Mouse (Mus musculus): ENCODE measurements around the gene Lamp5. TPM values are rescaled to one million over a fixed set of nuclear protein-coding genes. Genes with fewer than 3 reads are reported as not detected.

The Lamp5 gene
- total and polyA plus RNA-seq, 3 experiments, result 0.16 TPM; not detected in 2

DNA sequence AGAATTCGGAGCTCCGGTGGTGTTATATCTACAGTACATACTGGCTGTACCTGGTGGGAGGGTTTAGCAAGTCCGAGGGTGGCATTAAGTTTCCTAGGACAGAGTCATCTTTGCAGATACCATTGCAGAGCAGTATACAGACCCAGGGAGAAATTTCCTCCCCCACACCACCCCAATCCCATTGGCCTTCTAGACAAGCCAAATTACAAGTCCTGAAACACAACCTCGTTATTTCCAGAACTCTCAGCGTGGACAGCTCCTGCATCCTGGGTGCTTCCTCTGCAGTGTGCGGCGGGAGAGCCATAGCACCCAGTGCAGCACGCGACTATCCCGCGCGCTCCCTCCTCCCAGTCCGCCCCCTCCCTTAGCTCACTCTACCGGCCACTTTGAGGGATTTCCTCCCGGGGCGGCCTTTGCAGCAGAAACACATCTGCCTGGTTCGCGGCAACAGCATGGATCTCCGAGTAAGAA is 5.9 kb downstream of the Lamp5 start:
- no peak overlapping the region; the same call in 1 of the 2 replicates for H3K4me3 ChIP-seq (ENCODE audit: low read depth, low read length)
- H3K36me3 ChIP-seq (replicated peaks), result no peaks in the 10 kb centered on the region
- DNase-seq (ENCODE audit: low spot score) (no peak), ATAC-seq (ENCODE audit: extremely low read depth, insufficient number of reproducible peaks, low FRiP score, poor library complexity, severe bottlenecking) (no peak)
- H3K27me3 ChIP-seq (ENCODE audit: insufficient read depth, low read length), result no peaks in the 10 kb centered on the region
- H3K9me3 ChIP-seq (replicated peaks), result peaks cover 28% of the 10 kb centered on the region
- TF ChIP-seq TAL1 (conservative IDR thresholded peaks at IDR 0.05; ENCODE audit: low read depth, low read length) (no peak), GATA2 (IDR thresholded peaks at IDR 0.05; ENCODE audit: borderline replicate concordance, low read depth, low read length) (no peak), CTCF (IDR thresholded peaks at IDR 0.05; ENCODE audit: low read depth, low read length) (no peak), GATA1 (IDR thresholded peaks at IDR 0.05; ENCODE audit: borderline replicate concordance, low read length) (no peak), POLR2AphosphoS5 (IDR thresholded peaks at IDR 0.05; ENCODE audit: insufficient replicate concordance, low read depth, low read length) (no peak)
- H3K4me1 ChIP-seq (ENCODE audit: insufficient read depth, low read depth, low read length), result no peaks in the 10 kb centered on the region

- DNase-seq (ENCODE audit: low spot score) (no peak), ATAC-seq (ENCODE audit: extremely low read depth, insufficient number of reproducible peaks, low FRiP score, poor library complexity, severe bottlenecking) (no peak)
- Histone ChIP-seq H3K4me1 (ENCODE audit: insufficient read depth, low read depth, low read length) (no peaks in the 10 kb centered on the region), H3K36me3 (replicated peaks) (no peaks in the 10 kb centered on the region), H3K4me3 (ENCODE audit: low read depth, low read length) (no peak overlapping the region), H3K27me3 (ENCODE audit: insufficient read depth, low read length) (no peaks in the 10 kb centered on the region), H3K9me3 (replicated peaks) (peaks cover 33% of the 10 kb centered on the region)
- TF ChIP-seq TAL1 (conservative IDR thresholded peaks at IDR 0.05; ENCODE audit: low read depth, low read length), result no peak
- TF ChIP-seq POLR2AphosphoS5 (IDR thresholded peaks at IDR 0.05; ENCODE audit: insufficient replicate concordance, low read depth, low read length), result no peak
- TF ChIP-seq GATA1 (IDR thresholded peaks at IDR 0.05; ENCODE audit: borderline replicate concordance, low read length), result no peak
- no peak for TF ChIP-seq CTCF (IDR thresholded peaks at IDR 0.05; ENCODE audit: low read depth, low read length)
- TF ChIP-seq GATA2 (IDR thresholded peaks at IDR 0.05; ENCODE audit: borderline replicate concordance, low read depth, low read length), result no peak
Measured at GRCm38 (mm10) chr2:136058398-136058797, 6.4 kb downstream of the Lamp5 start.

DNA sequence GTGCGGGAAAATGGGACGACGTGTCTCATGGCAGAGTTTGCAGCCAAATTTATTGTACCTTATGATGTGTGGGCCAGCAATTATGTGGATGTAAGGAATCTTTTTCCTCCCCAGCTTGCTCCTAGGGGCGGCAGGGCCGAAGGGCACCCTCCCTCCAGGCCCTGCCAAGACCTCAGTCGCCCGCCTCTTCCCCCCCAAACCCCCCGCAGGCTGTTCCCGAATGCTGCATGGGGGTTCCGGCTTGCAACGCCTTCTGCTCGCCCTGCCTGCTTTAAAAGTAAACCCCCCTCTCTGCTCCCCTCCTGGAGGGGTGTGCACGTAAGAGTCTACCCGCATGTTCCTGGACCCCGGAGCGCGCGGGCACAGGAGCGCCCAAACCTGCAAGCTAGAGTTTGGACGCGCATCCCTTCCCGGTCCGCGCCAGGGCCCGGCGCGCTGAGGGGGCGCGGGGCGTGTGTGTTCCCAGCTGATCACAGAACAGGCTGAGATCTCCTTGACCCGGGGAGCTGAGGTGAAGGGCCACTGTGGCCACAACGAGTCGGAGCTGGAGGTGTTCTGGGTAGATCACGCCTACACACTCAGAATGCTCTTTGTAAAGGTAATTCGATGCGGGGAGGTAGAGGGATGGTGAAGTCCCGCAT is 7.1 kb downstream of the Lamp5 start:
- Histone ChIP-seq H3K4me1 (ENCODE audit: insufficient read depth, low read depth, low read length) (no peaks in the 10 kb centered on the region), H3K27me3 (ENCODE audit: insufficient read depth, low read length) (no peaks in the 10 kb centered on the region), H3K36me3 (replicated peaks) (no peaks in the 10 kb centered on the region), H3K4me3 (ENCODE audit: low read depth, low read length) (no peak overlapping the region; the same call in 1 of the 2 replicates), H3K9me3 (replicated peaks) (peaks cover 34% of the 10 kb centered on the region)
- ATAC-seq (ENCODE audit: extremely low read depth, insufficient number of reproducible peaks, low FRiP score, poor library complexity, severe bottlenecking) (no peak), DNase-seq (ENCODE audit: low spot score) (no peak)
- no peak for TF ChIP-seq POLR2AphosphoS5 (IDR thresholded peaks at IDR 0.05; ENCODE audit: insufficient replicate concordance, low read depth, low read length)
- no peak for TF ChIP-seq TAL1 (conservative IDR thresholded peaks at IDR 0.05; ENCODE audit: low read depth, low read length)
- TF ChIP-seq GATA1 (IDR thresholded peaks at IDR 0.05; ENCODE audit: borderline replicate concordance, low read length), result no peak
- TF ChIP-seq CTCF (IDR thresholded peaks at IDR 0.05; ENCODE audit: low read depth, low read length), result no peak
- TF ChIP-seq GATA2 (IDR thresholded peaks at IDR 0.05; ENCODE audit: borderline replicate concordance, low read depth, low read length), result no peak

DNA sequence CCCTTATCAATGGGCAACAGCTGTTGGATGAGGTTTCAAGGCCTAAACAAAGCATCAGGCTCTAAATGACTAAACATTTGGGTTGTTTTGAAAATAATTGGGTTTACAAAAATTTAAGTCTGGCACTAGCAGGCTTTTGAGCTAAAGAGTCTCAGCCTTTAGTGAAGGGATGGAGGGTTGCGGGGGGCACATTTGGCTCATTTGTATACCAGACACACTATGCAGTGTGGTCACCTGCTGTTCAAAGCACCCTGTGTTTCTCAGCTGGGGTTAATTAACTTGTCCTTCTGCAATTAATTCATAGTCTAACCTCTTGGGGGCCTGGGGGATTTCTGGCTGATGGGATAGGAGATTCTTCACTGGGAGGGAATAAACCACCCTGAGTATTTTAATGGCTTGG is 12.3 kb downstream of the Lamp5 start:
- DNase-seq (ENCODE audit: low spot score), result no peak
- no peaks in the 10 kb centered on the region for H3K27me3 ChIP-seq (ENCODE audit: insufficient read depth, low read length)
- ATAC-seq (ENCODE audit: extremely low read depth, insufficient number of reproducible peaks, low FRiP score, poor library complexity, severe bottlenecking), result no peak
- H3K4me3 ChIP-seq (ENCODE audit: low read depth, low read length), result no peak overlapping the region
- peaks cover 22% of the 10 kb centered on the region for H3K9me3 ChIP-seq (replicated peaks)
- TF ChIP-seq GATA2 (IDR thresholded peaks at IDR 0.05; ENCODE audit: borderline replicate concordance, low read depth, low read length), result no peak
- TF ChIP-seq TAL1 (conservative IDR thresholded peaks at IDR 0.05; ENCODE audit: low read depth, low read length), result no peak
- TF ChIP-seq CTCF (IDR thresholded peaks at IDR 0.05; ENCODE audit: low read depth, low read length), result no peak
- TF ChIP-seq GATA1 (IDR thresholded peaks at IDR 0.05; ENCODE audit: borderline replicate concordance, low read length), result no peak
- no peak for TF ChIP-seq POLR2AphosphoS5 (IDR thresholded peaks at IDR 0.05; ENCODE audit: insufficient replicate concordance, low read depth, low read length)
- no peaks in the 10 kb centered on the region for H3K4me1 ChIP-seq (ENCODE audit: insufficient read depth, low read depth, low read length)
- H3K36me3 ChIP-seq (replicated peaks), result no peaks in the 10 kb centered on the region

GRCm38 (mm10) chr2:136095978-136096377 is 43.9 kb downstream of the Lamp5 start:
- no peaks in the 10 kb centered on the region for H3K4me1 ChIP-seq (ENCODE audit: insufficient read depth, low read depth, low read length)
- DNase-seq (ENCODE audit: low spot score) (no peak), ATAC-seq (ENCODE audit: extremely low read depth, insufficient number of reproducible peaks, low FRiP score, poor library complexity, severe bottlenecking) (no peak)
- no peak for TF ChIP-seq GATA1 (IDR thresholded peaks at IDR 0.05; ENCODE audit: borderline replicate concordance, low read length)
- no peak for TF ChIP-seq GATA2 (IDR thresholded peaks at IDR 0.05; ENCODE audit: borderline replicate concordance, low read depth, low read length)
- no peak for TF ChIP-seq CTCF (IDR thresholded peaks at IDR 0.05; ENCODE audit: low read depth, low read length)
- no peak for TF ChIP-seq POLR2AphosphoS5 (IDR thresholded peaks at IDR 0.05; ENCODE audit: insufficient replicate concordance, low read depth, low read length)
- TF ChIP-seq TAL1 (conservative IDR thresholded peaks at IDR 0.05; ENCODE audit: low read depth, low read length), result no peak
- peaks cover 23% of the 10 kb centered on the region for H3K9me3 ChIP-seq (replicated peaks)
- H3K36me3 ChIP-seq (replicated peaks), result no peaks in the 10 kb centered on the region
- H3K27me3 ChIP-seq (ENCODE audit: insufficient read depth, low read length), result no peaks in the 10 kb centered on the region
- H3K4me3 ChIP-seq (ENCODE audit: low read depth, low read length), result no peak overlapping the region

DNA sequence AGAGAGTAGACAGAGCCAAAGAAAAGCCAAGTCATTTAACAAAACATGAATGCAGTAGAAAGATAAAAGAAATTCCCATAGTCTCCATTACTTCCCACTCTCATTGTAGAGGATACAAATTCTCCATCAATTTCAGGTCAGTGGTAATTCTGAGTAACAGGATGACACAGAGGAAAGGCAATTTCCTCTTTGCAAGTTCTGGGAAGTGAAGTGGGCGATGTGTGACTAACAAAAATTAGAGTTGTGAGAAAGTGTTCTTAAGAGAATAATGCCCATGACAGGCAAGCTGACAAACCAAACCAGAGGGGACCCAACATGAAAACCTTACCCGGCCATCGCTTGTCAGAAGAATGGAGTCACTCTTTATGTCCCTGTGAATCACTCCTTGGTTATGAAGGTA is 45.1 kb downstream of the Lamp5 start:
- TF ChIP-seq CTCF (IDR thresholded peaks at IDR 0.05; ENCODE audit: low read depth, low read length), result no peak
- TF ChIP-seq POLR2AphosphoS5 (IDR thresholded peaks at IDR 0.05; ENCODE audit: insufficient replicate concordance, low read depth, low read length), result no peak
- TF ChIP-seq TAL1 (conservative IDR thresholded peaks at IDR 0.05; ENCODE audit: low read depth, low read length), result no peak
- TF ChIP-seq GATA1 (IDR thresholded peaks at IDR 0.05; ENCODE audit: borderline replicate concordance, low read length), result no peak
- TF ChIP-seq GATA2 (IDR thresholded peaks at IDR 0.05; ENCODE audit: borderline replicate concordance, low read depth, low read length), result no peak
- Histone ChIP-seq H3K4me3 (ENCODE audit: low read depth, low read length) (no peak overlapping the region), H3K36me3 (replicated peaks) (no peaks in the 10 kb centered on the region), H3K27me3 (ENCODE audit: insufficient read depth, low read length) (no peaks in the 10 kb centered on the region), H3K9me3 (replicated peaks) (peaks cover 29% of the 10 kb centered on the region), H3K4me1 (ENCODE audit: insufficient read depth, low read depth, low read length) (no peaks in the 10 kb centered on the region)
- no peak for DNase-seq (ENCODE audit: low spot score)
- ATAC-seq (ENCODE audit: extremely low read depth, insufficient number of reproducible peaks, low FRiP score, poor library complexity, severe bottlenecking), result no peak
